Mouse (Mus musculus): ENCODE data around the gene 1700010B08Rik.

1700010B08Rik gene

DNA sequence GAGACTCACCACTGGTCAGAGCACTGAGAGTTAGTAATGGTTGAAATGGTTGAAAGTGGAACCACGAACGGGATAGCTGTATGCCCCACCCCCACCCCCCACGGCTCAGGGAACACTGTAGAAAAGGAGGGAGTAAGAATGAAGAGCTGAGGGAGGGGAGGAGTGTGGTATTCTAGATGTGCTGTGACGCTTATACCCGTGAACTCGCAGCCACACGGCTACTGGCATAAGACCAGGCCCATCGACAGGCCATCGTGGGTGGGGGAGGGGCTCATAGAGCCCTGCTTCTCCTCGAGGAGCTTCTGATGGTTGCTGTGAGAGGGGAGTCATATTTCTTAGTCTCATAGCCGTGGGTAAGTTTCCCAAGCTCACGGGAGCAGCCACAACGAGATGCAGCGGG lies 5.2 kb downstream of the 1700010B08Rik start:
- DNase-seq = no peak

- DNase-seq = no peak
Observed at GRCm38 (mm10) chr2:173724940-173725807, 6.0 kb downstream of the 1700010B08Rik start.

- DNase-seq = no peak
Observed at GRCm38 (mm10) chr2:173725819-173726218, 6.6 kb downstream of the 1700010B08Rik start.

- no peak for DNase-seq
Observed at GRCm38 (mm10) chr2:173730444-173730966, 11.3 kb downstream of the 1700010B08Rik start.

- no peak for DNase-seq
Observed at GRCm38 (mm10) chr2:173734426-173734825, 15.2 kb downstream of the 1700010B08Rik start.

- peak; percentile 100 for DNase-seq
Observed at GRCm38 (mm10) chr2:173737222-173737989, 18.2 kb downstream of the 1700010B08Rik start, which contains the start of gene Vapb. TSS of gene Vapb (plus strand) at chr2:173737511.

DNA sequence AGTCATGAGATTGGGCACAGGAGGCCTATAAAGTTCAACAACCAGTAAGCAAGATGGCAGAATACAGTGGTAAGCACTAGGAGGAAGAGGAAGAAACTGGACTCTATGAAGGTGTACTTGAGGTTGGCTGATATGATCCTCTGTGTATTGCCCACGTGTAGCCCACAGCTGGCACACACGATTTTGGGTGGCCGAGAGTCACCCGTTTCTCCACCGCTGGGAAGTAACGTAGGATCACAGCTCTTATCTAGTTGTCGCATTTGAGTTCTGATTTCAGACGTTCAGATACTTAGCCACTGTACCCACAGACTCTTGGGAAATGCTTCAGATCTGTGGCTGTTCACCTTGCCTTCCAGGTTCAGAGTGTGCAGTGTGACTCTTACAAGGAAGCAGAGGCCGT lies 19.0 kb downstream of the 1700010B08Rik start:
- no peak for DNase-seq

GRCm38 (mm10) chr2:173739107-173739506 lies 19.9 kb downstream of the 1700010B08Rik start:
- DNase-seq = no peak

GRCm38 (mm10) chr2:173742090-173742489 lies 22.9 kb downstream of the 1700010B08Rik start:
- DNase-seq = no peak

DNA sequence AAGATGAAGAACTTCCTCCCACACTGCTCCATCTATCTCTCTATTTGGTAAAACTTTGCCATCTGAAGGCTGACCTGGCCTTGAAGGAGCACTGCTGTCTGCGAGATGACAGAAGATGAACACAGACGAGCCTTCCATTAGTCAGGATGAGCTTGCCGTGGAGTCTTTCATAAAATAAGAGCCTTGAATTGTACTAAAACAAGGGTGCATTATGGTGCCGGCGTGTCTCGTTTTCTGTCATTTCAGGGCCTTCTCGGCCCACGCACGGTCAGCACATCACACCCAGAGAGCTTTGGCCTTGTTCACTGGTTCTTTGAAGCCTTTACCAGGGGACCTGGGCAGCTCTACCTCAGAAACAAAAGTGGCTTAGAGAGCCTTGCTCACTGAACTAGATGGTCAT lies 23.5 kb downstream of the 1700010B08Rik start:
- DNase-seq = no peak

GRCm38 (mm10) chr2:173744070-173744815 lies 25.0 kb downstream of the 1700010B08Rik start:
- no peak for DNase-seq

- peak; percentile 27 for DNase-seq
Observed at GRCm38 (mm10) chr2:173748961-173749659, 29.9 kb downstream of the 1700010B08Rik start.

GRCm38 (mm10) chr2:173755433-173756144 lies 36.4 kb downstream of the 1700010B08Rik start:
- no peak for DNase-seq

DNA sequence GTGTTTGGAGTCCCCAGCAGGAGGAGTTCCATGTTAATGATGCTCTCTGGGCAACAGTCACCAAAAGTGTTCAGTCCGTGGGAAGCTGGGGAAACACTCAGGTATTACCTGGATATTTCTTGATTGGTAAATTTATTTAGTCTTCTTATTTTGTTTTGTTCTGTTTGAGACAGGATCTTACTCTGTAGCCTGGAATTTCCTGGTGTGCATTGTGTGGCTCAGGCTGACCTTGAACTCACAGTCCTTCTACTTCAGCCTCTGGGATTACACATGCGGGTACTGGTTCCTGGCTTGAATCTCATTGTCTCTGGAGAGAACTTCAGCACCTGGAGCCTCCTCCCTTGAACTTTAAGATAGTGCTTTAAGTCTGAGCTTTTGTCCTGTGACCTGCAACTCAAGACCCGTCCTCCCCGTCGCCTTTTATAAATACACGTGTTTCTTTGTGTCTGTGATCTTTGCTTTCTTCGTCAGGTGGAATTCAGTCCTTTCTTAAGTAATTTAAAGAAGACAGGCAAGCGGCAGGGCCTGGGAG lies 38.5 kb downstream of the 1700010B08Rik start:
- DNase-seq = no peak

DNA sequence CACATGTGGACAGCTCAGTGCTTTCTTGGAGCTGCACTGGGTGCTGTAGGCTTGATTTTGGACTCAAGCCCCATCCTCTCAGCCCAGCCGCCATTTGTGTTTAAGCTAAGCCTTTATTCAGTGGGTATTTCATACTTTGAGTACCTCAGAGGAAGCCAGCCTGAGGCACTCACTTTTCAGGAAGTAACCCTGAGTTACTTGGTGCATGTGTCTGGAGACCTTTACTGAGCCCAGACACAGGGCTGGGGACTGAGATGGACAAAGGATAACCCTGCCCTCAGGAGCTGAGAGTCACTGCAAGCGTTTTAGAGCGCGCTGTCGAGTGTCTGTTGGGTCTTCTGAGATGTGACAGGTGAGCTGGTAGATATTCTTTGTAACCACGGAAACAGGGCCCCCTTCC lies 41.4 kb downstream of the 1700010B08Rik start:
- no peak for DNase-seq

DNA sequence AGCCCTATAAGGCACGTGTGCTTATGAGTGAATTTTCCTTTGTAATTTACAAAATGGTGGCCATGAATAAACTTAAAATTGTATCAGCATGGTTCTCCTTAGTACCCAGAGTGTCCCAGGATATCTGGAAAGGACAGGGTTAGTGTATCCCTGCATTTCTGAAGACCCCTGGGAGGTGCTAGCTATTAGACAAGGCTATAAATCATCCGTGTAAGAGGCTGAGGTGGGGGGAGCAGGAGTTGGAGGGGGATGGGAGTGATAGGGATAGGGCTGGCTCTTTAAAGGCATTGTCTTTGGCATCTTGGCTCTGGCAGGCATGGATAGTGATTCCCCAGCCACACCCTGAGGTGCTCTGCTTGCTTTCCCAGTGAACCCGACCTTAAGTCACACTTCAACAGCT lies 45.4 kb downstream of the 1700010B08Rik start:
- DNase-seq = no peak

DNA sequence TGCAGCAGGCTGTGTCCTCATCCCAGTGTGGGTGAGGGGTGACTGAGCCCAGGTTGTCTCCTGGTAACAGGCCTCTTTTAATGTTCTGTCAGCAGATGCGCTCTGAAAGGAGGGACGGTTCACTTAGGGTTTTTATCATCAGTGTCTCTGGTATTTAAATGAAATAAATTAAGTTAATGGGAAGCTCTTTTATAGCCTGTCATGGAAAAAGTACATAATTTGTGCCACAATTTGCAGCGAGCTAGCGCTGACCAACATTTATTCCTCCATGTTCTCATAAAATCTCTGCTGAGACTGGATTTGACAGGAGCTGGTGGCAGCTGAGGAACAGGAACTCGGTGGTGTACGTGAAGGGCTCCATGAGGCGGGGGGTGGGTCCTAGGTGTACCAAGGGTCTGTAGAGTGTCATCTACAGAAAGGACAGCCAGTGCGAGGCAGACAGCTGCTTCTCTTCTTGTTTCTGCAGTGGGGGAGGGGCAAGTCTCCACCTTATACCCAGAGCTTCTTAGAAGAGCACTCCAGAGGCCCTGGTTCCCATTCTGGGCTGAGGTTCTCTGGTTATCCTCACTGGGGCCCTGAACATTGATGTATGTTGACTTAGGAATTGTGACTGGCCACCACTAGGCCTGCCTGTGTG lies 48.9 kb downstream of the 1700010B08Rik start:
- no peak for DNase-seq

DNA sequence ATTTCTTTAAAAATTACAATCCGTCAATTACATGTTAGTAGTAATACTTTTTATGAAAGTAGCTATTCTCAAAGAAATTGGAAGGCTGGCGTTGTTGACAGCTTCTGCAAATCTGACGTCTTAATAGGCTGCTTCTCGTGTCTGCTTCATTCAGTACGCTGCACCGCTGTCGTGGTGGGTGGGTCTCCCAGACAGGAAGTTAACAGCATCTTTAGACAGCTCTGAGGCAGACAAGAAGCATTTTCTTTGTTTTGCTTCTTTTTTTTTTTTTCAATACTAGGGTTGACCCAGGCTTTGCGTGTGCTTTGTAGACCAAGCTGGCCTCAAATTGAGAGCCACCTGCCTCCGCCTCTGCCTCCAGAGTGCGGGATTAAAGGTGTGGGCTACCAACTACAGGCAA lies 50.0 kb downstream of the 1700010B08Rik start:
- peak; percentile 65 for DNase-seq

GRCm38 (mm10) chr2:173770620-173771019 lies 51.4 kb downstream of the 1700010B08Rik start:
- DNase-seq = no peak

Measured in thymus, postnatal 4 days (tissue).